Mouse (Mus musculus) neural tube, embryonic 10.5 days (tissue): Measurements from ENCODE around the gene Dop1a.

ENCODE experiments used
- DNase-seq: peaks from one replicate; pipeline ENCODE4 v3.0.0-alpha.2; 2017; ENCODE audit warnings: low spot score; ENCODE audit errors: extremely low spot score

The Dop1a gene

DNA sequence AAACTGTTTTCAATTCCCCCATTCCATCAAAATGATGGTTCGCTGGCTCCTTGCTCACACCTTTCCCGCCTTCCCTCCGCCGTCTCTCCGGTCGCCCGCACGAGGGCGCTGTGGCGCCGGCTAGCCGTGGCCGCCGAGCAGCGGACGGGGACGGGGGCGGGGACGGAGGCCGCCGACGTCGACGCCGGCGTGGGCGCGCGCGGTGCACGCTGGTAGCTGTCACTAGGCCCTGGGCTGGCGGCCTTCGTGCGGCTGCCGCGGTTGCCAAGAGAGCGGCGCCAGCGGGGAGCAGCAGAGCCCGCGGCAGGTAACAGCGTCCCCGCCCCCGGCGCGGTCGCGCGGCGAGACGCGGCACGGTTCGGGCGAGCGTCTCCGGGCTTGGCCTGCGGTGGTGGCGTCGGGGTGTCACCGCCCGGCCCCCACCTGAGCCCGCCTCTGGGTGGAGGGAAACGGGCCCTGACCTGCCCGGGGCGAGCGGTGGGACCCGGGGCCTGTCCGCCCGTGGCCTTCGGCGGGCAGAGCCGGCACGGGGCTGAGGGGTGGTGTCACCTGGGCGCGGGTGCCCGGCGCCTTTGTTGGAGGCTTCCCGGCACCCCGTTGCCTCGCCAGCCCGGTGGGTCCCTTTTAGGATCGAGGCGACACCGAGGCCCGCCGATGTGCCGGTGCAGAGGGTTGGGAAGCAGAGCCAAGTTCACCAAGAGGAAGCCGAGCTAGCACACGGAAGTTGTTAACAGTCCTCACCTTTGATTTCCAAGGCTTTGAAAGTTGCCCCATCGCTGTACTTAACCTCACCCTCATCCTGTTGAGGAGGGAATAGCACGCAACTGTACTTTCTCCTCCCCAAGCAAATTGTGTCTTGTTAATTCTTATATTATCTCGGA lies at the start of gene Dop1a:
Dop1a (plus strand) TSS at position 165 of the 881 bp plus-strand sequence.
- DNase-seq, result peak; percentile 90

DNA sequence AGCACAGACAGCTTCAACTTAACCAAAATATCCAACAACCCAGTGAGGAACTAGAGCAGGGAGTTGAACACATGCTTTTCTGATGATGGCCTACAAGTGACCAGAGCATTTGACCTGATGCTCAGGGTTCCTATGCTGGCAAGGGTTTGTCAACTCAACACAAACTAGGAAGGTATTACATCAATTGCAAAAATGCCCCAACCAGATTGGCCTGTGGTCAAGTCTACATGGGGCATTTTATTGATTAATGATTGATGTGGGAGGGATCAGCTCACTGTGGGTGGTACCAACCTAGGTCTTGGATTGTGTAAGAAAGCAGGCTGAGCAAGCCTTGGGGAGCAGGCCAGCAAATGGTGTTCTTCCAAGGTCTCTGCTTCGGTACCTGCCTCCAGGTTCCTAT lies 49.0 kb upstream of the Dop1a start:
- no peak for DNase-seq

DNA sequence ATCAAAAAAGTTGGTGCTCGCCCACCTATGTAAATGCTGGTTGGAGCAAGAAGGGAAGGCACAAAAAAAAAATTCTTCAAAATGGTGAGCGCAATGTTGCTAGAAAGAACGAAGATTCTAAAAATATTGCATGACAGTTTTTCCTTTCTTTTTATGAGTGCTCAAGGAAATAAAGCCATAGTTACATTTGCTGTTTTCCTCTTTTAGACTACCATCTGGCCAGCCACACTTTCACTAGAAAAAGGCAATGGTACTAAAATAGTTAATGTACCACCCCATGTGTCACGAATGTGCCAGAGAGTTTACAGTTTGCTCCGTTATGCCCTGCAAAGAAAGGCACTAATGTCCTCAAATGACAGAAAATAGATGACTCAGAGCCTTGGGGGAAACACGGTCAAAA lies 47.6 kb upstream of the Dop1a start:
- DNase-seq, result no peak

DNA sequence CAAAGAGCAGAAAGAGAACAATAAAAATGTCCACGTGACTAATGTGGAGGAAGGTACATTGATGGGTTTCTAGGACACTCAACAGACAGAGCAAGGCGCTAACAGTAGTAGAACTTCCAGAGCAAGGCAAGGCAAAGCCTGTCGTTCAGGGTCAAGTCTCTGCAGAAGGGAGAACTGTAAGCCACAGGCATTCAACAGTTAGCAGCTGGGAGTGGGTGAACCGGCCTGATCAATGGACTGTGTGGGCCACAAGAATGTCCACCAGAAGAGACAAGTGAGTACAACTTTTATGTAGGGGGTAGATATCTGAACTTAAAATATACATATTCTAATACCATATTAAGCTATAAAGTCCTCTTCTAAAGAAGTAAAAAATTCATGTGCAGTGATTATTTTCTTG lies 43.6 kb upstream of the Dop1a start:
- DNase-seq, result no peak

DNA sequence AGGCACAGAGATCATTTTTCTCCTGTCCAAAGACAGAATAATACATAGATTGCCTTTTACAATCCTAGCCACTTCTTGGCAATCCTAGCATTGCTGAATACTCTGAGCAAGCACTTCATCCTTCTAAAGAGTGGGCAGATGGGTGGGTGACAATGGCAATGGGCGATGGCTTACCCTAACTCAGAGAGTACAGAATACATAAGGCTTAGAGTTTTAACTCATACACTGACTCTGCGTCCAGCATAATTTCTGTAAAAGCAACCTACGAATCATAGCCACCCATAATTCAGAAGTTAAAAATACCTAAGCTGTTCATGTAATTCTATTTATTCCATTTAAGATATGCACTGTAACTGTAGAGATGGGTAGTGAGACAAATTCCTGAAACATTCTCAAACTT lies 31.4 kb upstream of the Dop1a start:
- no peak for DNase-seq

DNA sequence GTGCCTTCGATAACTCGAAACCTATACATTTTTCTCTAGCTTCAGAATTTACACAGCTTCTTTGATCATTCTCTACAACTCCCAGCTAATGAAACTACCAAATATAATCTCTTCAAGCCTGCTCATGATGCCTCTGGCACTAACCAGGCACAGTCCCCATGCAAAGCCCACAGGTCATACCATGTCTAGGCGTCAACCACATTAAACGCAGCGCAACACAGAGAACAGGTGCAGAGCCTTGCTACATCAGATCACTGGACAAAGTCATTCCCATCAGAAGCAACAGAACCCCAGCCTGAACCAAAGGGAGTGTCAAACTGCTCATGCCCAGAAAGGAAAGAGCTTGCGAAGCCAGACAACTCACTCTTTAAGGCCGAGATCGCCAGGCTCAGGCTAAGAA lies 30.3 kb upstream of the Dop1a start:
- no peak for DNase-seq

DNA sequence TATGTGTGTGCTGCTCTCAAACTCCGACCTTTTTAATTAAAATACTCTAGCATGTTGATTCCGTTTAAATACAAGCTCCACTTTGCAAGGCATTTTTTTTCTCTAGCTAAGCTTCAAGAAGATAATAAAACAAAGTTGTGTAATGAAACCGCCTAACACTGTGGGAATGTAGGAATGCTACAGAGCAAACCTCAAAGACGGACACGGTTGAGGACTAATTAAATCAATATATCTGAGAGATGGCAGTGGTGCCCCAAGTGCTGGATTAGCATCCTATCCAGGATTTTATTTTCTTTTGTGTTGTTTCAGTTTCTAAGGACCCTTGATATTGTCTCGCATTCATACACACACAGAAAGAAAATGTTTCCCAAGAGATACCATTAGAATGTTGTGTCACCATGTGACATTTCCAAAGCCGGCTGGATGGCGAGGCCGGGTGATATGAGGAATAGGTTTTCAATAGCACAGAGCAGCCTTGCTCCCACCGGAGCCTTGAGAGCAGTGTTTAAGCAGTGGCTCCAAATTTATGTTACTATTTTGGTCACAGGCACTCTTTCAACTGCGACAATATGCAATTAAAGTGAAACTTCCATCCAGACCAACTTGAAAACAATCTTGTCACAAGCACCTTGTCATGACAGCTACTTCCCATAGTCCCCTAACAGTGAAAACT lies 28.5 kb upstream of the Dop1a start:
- no peak for DNase-seq

DNA sequence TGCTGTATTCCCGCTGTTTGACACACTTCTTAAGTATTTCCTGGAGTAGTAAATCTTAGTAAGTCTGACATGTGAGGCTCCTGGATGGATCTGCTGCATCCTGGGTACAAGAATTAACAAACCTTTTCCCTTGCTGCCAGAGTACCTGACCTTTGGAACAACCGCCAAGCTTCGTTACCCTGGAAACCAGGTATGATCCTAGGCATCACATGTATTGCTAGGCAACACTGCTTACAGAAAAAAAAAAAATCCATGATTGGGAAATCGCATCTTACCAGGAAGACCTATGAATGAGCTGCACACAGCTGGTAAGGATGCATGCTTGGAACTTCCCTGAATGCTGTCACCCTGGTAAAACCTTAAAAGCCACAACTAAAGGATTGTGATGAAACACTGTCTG lies 24.7 kb upstream of the Dop1a start:
- no peak for DNase-seq

DNA sequence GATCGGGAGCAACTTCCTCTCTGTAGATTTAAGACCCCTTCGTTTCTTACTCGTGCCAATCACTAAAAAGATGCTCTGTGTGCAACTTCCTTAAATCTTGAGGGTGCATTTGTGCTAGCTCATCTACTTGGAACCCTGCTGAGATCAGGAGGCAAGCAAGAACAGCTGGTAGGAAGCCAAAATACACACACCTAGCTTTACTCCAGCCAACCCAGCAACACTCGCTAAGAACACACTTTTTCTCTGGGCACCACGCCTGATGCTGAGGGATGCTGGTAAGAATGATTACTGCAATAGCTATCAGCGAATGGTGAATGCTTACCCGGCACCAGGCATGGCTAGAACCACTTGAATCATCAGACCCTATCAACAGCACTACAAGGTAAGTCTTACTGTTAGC lies 20.1 kb upstream of the Dop1a start:
- DNase-seq, result no peak

DNA sequence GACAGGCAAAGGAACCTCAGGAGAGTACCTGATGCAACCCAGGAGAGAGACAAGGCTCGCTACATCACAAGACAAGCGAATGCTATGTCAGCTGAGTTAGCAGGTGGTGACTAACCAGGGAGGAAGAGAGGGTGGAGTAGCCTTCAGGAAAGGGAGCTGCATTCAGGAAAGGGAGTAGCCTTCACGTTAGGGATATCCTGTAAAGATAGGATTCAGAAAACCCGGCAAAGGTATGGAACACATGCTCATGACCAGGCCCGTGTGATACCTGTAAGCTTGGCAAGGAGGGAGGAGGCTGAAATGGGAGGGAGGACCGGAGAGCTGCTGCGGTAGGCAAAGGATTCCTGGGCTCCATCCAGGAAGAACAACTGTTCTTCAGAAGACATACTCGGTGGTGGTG lies 19.5 kb upstream of the Dop1a start:
- DNase-seq, result no peak

DNA sequence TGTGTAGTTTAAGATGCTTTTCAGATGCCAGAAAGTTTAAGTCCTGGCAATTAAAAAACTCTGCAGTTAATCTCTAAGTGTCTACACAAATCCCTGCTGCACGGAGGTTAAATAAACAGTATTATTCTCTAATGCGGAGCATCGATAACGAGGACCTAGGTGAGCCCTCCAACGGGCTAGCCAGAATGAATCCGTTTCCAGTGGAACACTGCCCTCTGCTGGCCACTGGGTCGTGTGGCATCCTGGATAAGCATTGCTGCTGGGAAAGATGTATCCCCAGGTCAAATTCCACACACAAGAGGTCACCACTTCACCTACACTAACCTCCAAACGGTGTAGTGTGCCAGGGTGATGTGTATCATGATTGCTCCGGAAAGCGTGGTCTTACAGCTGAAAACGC lies 17.4 kb upstream of the Dop1a start:
- DNase-seq, result peak; percentile 89

DNA sequence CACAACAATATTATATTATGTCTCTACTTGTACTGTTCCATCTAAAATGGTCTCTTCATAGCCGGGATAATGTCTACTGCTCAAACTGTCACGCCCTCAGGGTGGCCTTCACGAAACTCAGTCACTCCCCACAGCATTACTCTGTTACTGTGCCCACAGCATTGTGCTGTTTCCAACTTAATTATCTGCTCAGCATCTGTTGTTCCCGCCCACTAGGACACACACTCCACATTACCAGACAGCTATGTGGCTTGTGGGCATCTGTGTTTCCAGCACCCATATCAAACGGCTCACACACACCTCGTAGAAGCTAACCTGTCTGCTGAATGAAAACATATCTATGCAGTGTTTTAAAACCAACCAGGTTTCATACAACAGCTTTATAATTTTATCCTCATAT lies 15.9 kb upstream of the Dop1a start:
- DNase-seq, result no peak

DNA sequence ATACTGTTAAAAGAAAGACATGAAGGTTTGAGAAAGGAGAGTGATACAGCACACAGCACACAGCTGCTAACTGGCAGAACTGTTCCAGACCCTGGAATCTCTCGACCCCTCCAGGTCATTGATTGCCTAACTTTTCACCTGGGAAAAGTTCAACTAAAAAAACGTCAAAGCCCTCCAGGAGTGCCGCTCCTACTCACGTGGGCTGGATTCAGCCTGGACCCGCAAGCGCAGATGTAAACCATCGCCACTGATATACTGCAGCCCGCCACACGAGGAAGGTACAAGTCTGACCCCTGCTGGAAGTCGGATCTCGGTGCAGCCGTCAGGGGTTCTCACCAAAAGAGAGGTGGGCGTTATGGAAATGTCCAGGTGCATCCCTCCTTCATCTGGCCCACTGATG lies 15.3 kb upstream of the Dop1a start:
- peak; percentile 69 for DNase-seq

DNA sequence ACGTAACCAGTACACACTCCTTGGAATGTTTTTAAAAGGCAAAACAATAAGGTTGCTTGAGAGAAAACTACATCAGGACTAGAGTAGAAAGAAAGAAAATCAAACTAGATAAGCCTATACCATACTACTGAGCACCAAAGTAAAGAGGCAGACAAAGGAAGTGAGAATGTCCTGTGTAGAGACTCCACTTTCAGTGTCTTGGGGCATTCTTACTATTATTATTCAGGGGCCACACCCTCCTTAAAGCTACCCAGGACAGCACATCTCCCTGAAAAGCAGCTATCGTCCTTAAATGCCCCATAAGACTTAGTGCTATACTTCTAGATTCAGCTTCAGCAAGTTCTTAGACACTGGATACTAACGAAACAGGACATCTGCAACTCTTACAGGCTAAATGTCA lies 13.3 kb upstream of the Dop1a start:
- no peak for DNase-seq

DNA sequence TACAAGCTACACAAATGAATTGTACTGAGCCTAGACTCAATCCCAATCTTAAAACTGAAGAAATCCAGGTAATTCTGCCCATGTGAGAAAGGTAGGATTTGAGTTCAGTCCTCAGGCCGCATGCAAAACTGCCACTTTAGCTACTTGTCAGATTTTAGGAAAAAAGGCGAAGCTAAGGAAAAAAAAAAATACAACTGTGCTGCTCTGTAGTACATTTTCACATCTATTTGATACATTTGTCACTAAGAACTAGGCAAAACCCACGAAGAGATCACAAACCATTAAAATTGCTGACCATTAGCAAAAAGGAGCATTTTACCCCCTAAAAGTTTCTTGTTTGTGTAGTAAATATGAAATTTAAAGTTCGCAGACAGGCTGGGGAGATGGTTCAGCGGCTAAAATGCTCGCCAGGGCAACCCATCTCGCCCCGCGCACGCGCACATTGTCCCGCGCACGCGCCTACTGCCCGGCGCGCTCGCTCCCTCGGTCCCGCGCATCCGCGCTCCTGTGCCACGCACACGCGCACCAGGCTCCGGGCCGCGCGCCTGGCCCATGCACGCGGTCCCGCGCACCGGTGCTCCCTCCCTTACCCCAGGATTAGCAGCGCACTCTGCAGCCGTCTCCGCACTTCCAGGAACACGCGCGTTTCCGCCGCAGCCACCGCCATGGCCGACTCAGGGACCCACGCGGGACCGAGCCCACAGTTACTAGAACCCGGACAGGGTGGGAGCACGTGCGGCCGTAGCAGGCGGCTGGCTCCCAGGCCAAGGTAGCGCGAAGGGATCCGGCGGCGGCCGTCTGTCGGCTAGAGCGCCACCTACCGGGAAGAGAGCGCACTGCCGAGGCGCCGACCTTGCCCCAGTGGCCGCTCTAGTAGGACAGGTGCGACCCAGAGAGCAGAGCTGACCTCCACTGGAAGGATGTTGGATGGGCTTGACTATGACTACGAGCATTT lies 2.5 kb upstream of the Dop1a start, which contains the start of gene Ube2cbp:
Ube2cbp (minus strand) TSS at position 800 of the 955 bp plus-strand sequence.
- peak; percentile 89 for DNase-seq

DNA sequence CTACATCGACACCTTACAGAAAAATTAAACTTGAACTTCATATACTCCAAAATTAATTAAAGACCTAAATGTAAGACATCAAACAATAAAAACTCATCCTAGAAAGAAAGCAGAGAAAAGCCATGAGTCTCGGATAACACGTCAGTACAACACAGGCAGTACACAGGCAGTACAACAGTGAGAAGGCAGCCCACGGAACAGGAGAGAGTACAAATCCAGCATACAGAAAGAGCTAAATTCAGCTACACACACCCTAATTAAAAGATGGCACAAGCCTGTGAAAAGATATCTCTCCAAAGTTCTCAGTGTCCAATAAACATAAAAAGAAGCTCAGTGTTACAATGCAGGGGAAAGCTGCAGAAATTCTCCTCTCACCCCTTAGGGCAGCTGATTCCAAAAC lies 9.0 kb downstream of the Dop1a start:
- no peak for DNase-seq

DNA sequence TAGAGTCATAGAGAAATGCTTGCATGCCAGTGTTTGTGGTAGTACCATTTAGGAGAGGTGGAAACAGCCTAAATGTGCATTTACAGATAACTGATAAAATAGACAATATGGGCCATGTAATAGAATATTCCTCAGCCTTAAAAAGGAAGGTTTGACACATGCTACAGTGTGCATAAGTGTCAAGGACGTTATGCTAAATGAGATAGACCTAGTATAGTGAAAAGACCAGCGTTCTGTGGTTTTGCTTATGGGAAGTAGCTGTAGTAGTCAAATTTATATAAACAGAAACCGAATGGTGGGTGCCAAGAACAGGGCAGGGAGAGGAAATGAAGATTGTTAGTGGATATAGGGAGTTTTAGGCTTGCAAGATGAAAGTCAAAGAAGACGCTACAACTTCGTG lies 9.8 kb downstream of the Dop1a start:
- no peak for DNase-seq

DNA sequence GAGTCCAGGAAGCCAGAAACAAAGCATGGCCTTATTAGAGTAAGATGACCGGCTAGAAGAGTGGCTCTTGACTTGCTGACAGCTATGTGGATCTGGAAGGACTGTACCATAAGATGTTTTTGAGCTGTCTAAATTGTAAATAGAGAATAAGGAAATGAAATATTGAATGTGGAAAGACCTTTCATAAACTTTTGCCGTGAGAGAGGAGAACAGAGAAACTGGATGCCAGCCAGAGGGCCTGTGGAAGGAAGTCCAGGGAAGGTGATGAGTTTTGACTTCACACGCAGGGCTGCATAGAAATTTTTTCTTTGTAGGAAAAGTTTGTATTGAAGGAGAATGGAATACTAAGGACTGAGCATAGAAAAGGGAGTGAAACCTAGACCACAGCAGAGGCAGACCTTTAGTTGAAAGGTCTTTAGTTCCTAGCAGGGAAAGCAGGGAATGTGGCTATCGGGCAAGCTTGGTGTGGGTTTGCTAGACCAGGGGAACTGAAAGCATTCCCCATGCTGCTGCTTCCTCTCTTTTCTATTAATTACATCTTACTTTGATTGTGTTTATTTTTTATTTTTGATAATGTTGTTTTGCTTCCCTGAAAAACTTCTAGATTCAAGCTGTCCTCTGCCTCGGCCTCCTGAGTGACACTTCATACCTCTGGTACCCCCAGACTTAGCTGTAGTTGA lies 11.6 kb downstream of the Dop1a start:
- no peak for DNase-seq

DNA sequence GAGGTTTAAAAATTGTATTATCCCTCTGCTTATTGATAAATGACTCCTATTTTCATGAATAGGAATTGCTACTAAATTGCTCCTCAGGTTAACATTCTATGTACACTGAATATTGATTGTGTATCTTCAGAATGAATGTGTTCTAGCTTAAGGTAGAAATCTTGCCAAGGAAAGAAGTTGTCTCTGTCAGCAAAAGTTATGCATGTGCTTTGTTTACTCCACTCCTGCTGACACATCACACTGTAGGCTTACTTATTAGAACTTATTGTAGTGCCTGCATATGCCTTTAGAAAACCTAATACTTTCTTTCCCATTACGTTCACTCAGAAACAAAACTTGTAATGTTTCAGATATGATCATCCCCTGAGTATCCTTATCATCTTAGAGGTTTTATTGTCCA lies 15.3 kb downstream of the Dop1a start:
- no peak for DNase-seq

DNA sequence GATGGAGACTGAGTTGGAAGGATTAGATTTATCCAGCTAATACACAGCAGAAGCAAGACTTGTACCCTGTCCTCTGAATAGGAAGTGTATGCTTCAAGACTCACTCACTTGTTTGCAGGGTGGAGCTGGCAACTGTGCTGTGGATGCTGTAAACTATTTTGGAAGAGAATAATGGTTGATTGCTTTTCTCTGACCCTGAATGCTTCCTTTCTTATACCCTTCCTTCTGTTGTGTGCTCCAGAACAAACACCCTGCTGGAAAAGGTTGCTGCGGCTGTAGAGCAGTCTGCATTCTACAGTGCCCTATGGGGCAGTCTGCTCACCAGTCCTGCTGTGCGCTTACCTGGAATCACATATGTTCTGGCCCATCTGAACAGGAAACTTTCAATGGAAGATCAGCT lies 24.8 kb downstream of the Dop1a start:
- DNase-seq, result no peak

DNA sequence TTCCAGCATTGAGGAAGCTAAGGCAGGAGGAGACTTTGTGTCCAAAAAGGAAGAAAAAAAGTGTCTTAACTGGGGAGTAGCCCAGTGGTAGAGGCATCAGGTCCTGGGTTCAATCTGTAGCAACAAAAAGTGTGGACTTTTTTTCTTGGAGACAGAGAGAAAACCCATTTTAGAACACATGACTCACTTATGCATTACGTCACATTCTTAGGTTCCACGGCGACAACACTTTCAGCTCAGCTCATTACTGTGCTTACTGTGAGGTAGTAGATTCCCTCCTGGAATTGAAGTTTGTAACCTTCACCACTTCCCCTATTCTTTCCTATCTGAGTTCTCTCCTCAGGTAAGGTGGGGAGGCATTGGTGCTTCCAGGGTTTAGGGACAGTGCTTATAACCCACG lies 29.3 kb downstream of the Dop1a start:
- DNase-seq, result no peak
